Mouse (Mus musculus): Measurements from ENCODE around the gene Snx10.

The Snx10 gene

DNA sequence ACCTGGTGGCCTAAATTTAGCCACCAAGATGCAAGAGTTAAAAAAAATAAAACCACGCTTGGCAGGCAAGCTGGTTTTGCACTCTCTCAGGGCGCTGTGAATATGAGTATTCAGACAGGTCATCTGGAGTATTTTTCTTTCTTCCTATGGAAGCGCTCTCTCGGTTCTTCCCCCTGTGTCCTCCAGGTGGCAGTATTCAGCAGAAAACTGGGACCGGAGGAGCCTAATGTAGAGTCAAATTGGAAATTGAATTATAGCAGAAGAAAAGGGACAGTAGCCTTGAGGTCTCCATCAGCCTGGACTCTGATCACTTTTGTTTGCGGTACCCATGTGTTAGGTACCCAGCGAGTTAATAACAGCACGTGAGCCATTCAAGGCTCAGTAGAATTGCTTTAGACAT, 62.3 kb downstream of the Snx10 start:
- DNase-seq (ENCODE audit: low spot score in 2 of 2), result peak; percentile 27 to 60

DNA sequence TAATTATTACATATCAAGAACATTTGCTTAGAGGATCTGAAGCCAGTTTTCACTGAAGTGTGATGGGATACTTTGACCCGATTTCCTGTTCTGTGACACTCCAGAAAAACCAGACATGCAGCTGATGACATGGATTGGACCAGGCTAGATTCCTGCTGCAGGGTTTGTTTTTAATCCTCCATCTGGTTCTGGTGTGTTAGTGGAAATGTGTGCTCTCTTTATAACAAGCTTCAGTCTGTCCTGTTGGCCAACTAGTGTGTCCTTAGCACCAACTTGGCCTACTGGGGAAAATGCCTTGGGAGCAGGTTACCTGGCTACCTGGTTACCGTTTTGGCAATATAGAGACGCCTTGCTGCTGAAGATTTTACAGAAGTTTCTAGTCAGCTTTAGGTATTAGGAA, 63.6 kb downstream of the Snx10 start:
- no peak for DNase-seq (ENCODE audit: low spot score in 2 of 2)

DNA sequence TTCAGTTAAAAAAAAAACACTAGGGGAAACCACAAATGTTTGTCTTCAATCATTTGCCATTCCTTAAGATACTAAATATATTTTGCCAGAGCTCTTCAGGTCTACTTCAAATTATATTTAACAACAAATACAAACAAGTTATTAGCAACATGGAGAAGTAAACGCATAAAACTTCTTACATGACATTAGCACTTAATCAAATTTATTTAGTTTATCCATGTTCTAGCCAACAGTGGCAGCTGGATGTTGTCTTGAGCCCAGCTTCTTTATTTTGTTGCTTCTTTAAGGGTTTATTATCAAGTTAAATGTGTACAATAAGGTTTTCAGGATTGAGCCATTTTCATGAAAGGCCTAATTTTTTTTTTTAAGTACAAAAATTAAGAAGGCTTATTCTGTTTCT, 67.6 kb downstream of the Snx10 start:
- DNase-seq (ENCODE audit: low spot score in 2 of 2), result no peak

DNA sequence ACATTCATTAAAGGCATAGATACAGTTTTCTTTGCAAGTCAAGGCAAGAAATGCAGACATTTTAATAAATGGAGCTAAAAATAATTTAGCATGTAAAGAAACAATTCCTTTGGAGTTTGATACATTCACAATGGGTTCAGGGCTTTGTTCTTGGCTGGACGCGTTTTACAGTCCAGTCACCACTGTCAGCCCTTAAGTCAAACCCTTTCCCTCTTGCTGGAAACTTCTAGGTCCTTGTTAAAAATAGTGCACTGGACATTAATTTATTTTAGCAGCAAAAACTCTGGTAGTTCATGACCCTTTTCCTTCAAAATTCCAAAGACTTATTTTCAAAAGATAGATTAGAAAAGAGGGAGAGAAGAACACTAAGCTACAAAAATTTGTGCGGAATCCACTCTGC, 68.1 kb downstream of the Snx10 start:
- DNase-seq (ENCODE audit: low spot score in 2 of 2), result no peak

DNA sequence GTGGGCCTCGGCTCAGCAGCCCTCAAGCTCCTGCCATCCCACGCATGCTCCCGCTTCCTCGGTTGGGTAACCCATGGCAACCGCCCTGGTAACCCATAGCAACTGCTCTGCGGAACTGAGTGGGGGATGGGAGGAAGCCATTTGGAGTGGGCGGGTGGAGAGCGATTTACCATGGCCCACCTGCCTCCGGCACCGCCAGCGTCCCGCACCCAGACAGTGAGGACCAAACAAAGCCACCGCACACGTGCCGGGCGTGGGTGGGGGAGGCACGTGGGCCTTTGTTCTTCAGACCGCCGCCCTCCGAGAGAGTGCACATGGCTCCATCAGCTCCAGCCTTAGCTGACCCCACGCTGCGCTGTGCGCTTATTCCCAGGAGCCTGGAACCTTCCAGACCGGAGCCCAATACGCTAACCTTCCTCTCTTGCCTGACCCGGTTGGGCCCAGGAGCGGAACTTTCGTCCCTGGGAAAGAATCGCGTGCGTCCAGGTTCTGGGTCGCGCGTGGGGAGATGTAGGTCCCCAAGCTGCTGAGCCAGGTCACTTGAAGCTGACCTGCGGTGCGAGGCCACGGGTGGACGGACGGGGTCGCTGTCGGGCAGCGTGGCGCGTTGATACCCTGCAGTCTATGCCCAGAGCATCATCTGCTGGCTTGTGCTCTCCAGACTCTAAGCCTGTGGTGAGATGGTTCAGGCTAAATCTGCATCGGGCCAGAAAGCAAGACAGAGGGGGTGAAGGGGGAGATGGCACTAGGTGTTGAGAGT, 68.8 kb downstream of the Snx10 start:
- DNase-seq (ENCODE audit: low spot score in 2 of 2), result peak; percentile 42 to 75

DNA sequence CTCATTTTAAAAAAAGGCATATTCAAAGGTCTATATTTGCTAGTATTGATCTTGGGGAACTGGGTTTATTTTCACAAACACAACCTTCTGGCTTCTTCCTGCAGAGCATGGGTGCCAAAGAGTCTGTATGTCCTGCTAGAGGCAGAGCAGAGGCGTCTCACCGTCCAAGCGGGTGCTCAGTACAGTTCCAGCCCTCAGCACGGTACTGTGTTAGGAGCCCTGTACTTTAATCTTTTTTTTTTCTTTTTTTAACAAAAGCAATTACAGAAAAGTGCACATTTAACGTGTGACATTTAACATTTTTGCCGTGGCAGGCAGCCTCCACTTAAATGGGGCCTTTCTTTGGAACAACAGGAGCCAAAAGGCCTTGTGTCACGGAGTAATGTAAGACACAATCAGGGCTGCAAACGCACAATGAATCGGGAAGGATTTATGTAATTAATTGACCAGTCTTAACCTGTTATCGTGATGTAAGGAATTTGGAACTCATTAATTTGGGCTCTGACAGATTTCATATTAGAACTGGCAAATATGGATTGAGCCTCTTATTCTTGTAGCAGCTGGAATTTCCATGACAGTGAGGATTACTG, 69.8 kb downstream of the Snx10 start:
- no peak for DNase-seq (ENCODE audit: low spot score in 2 of 2)

DNA sequence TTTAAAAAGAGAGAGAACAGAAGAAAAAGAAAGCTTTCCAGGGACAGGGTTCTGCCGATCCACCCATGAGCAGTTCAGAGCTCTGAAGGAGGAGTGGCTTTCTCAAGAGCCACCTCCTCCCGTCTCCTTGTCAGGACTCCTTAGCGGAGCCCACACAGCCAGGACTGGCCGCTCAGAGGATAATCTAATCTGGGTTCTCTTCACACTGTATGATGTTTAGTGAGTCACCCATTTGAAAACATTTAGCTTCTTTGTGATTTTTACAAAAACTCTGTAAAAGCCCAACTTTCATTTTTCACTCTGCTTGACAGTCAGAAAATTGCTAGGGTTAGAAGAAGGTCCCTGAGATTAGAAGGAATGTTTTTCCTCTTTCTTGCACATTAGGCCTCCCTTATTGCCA, 70.8 kb downstream of the Snx10 start:
- DNase-seq (ENCODE audit: low spot score in 2 of 2), result no peak

DNA sequence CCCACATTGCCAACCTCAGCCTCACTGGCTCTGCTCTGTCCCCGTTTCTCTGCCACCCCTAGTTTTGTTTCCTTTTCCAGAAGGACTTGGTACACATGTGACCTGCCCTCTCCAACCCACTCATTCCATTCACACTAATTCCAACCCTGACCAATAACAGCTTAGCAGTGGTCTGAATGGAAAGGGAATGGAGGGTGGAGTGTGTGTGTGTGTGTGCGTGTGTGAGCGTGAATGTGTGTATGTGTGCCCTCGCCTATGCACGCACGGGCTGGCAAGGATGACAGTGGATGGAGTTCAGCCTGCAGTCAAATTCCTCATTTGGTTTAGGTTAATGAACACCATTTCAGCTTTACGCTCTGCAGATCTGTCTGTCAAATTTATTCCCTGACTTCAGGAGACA, 74.4 kb downstream of the Snx10 start:
- DNase-seq (ENCODE audit: low spot score in 2 of 2), result no peak

DNA sequence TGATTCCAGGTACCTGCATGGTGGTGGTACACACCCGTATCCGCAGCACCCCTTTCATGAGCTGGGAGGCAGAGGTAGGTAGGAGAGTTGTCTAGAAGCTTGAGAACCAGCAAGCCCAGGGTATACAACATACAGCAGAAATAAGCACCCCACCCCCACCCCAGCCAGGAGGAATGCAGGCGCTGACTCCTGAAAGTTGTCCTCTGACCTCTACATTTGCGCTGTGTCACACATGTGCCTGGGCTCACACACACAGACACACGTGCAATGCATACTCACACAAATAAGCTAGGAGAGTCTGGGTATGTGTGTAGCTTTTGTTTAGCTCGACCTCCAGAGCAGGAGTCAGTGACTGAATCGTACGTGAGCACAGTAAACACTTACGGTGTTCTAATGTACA, 76.7 kb downstream of the Snx10 start:
- DNase-seq (ENCODE audit: low spot score in 2 of 2), result no peak

DNA sequence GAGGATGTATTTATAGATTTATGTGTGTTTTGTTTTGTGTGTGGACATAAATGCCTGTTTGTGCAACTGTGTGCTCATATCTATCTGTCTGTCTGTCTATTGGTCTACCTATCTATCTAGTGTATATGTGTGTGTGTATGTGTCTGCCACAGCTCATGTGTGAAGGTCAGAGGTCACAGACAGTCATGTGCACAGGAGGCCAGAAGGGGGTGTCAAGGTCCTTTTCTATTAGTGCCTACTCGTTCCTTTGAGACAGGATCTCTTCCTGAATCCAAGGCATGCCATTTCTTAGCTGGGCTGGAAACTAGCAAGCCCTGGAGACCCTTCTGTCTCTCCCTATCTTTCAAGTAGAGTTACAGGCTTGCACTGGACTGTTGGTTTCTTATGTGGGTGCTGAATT, 78.6 kb downstream of the Snx10 start:
- no peak for DNase-seq (ENCODE audit: low spot score in 2 of 2)

DNA sequence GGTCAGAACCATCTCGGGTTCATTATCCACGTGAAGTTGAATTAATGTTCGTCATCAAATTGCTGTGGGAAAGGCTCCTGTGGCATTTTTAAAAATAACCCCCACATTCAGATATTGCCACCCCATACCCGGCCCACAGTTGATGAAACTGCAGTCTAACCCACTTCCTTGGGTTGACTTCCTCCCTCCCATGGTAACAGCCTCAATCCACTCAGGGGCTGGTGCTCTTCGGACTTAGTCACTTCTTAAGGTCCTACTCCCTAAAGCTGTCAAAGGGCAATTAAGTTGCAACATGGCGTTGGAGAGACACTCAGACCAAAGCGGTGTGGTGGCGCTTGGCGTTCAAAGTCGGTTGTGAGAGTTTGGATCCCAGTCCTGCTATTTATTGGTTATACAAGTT, 80.0 kb downstream of the Snx10 start:
- DNase-seq (ENCODE audit: low spot score in 2 of 2), result no peak

DNA sequence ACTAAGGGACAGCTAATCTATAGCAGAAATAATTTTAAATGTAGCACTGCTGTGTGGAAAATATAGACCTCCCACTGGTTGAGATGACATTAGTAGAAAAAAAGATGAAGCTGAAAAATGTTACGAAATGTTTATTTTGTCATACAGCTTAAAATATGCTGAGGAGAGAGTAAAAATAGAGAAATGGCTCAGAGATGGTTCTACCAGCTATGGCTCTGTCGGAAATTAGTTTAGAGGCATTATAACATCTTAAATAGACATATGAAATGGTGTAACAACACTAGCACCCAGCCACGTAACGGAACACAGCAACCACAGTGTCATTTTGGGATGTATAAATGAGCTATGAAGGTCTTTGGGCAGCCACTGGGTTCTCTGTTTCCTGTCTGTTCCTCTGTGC, 82.5 kb downstream of the Snx10 start:
- no peak for DNase-seq (ENCODE audit: low spot score in 2 of 2)

DNA sequence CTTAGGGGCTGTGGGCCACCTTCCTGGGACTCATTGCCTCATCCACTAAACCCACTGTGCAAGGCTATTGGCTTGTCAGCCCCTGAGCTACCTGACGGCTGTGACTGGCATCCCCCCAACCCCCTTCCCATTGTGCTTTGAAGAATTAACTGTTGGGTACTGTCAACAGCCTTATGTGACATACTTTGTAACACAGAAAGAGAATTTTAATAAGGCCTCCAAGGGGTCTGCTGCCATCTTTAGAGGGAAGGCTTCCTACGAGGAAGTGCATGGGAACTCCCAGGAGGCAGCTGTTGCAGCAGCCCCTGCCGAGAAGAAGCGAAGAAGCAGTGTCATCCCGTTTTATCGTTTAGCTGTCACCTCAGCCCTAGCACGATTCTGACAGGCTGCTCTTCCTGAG, 83.1 kb downstream of the Snx10 start:
- DNase-seq (ENCODE audit: low spot score in 2 of 2), result peak in 1 of 2 experiments; percentile 4

DNA sequence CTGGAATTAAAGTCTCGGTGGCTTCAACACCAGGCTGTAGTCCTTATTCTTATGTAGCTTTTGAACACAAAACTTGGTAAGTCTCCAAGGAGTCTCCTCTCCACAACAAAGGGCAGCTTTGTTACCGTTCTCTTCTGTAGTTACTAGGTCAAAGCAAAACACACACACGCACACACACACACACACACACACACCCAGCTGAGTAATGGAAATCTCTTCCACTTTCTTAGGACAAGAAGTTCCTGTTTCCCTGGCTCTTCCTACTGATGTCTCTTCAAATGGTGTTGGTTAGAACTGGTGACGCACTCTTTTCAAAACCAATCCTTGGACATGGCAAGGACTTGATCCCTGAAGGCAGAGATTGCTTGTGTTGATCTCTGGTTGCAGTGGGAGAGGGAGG, 87.9 kb downstream of the Snx10 start:
- DNase-seq (ENCODE audit: low spot score in 2 of 2), result peak in 1 of 2 experiments; percentile 7

DNA sequence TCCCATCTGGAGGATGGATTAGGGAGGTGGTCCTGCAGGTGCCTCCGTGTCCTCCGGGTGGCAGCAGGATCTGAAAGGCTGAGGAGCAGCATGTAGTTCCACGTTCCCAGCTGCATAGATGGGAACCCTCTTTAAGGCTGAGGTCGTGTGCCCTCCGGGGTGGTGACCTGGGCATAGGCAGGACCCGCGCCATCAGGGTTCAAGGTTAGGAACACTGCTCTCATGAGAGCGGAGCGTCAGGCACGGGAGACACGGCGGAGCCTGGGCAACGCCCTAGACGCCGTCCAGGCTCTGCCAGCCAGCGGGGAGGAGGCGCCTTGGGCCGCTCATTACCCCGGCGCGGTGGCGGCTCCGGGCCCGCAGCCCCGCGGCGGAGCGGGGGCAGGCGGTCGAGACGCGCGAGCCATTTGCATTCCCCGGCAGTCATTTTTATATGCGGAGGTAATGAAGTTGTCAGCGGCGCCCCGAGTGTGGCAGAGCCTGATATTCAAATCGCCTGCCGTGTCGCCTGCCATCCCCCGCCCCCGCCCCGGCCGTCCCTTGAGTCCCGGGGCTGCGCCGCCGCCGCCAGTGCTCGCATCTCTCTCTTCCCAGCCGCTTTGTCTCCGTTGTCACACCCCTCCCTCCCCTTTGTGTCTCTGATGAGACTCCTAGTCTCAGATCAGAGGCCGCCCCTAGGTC, 88.8 kb downstream of the Snx10 start:
- DNase-seq (ENCODE audit: low spot score in 2 of 2), result peak; percentile 23 to 27

DNA sequence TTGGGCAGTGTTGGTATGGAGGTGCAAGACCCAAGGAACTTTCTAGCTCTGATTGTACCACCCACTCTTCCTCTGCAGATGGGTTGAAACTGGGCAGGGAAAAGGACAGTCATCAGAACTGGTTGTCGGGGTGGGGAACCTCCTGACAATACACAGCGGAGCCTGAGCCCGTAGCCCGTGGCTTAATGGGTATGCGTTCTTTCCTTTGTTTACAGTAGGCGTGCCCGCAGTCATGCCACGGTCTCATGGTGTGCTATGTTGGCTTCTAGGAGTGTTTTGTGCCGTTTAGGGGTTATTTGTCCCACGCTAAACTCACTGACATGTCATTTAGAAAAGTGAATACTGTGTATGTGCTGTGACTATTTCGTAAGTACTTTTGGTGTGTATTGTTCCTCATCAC, 90.0 kb downstream of the Snx10 start:
- no peak for DNase-seq (ENCODE audit: low spot score in 2 of 2)

DNA sequence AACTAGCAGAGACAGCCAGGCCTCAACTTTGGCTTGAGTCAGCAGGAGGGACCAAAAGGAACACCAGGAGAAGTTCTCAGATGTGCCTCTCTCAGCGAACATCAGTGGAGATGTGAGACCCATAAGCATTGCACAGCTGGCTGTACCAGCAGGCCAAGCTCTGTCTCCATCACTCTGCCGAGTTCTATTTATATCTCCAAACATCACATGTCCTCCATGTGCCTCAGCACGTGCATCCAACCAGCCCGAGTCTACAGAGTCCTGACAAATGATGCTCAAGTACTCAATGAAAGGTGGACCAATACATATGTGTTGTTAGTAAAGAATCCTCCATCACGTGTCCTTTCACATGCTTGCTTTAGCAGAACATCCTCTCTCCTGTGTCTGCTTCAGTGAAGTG, 103.1 kb downstream of the Snx10 start:
- DNase-seq (ENCODE audit: low spot score in 2 of 2), result no peak

DNA sequence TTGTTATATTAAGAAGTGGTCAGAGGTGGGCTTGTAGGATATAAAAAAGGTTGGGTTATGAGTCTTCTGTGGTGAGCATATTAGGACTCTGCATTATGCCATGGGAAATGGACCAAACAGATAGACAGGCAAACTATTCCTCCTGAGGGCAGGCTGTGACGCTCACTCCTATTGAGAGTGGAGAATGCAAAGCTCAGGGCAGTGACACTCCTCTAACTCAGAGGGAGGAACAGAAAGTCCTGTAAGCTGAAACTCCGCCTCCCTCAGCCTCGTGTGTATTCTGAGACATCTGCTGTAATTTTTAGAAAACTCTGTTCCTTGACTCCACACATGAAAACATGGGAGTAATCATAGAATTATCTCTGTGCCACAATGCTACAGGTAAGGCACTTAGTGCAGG, 106.0 kb downstream of the Snx10 start:
- DNase-seq (ENCODE audit: low spot score in 2 of 2), result no peak

DNA sequence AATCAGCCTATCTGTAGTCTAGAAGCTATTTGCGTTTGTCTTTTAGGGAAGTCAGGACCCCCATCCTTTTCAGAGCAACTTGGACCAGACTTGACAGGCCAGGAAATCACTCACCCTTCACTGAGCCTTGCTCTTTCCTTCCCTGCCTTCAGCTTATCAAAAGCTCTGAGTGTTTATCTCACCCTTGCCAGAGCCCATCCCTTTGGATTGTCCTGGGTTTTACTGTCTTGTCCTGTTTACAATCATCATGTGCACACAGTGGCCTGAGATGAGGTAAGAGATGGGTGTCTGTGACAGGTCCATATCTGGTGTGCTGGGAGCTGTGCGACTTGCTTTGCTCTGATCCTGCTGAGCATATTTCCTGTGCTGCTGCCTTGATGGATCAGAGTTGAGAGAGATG, 106.5 kb downstream of the Snx10 start:
- no peak for DNase-seq (ENCODE audit: low spot score in 2 of 2)

DNA sequence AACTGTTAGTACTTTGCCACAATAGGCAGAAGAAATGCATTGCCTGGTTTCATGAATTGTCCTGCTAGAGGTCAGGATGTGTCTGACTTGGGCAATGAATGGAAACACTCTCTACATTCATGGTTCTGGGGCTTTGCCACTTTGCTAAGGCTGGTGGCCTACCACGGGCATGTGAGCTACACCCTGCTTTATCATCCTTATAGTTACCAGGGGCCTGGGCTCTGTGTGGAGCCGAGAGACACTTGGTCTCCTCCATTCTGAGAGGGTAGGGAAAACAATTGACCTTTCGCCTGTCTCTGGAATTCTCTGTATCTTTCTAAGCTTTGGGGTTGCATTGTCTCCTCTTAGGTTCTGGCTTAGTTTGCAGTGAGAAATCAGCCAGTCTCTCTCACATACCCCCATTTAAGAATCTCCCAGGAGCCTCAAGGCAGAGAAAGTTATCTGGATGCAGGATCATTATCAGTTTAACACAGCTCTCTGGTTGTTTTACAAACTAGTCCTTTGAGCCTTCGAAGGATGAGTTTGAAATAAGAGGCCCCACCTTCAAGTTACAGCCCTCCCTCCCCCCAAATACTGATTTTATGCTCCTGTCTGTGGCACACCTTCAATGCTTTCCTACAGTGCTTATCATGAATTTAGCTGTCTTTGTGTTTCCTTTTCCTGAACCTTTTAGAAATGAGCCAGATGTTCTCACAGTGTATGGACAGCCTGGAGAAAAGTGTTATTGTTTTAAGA, 109.4 kb downstream of the Snx10 start:
- DNase-seq (ENCODE audit: low spot score in 2 of 2), result no peak

DNA sequence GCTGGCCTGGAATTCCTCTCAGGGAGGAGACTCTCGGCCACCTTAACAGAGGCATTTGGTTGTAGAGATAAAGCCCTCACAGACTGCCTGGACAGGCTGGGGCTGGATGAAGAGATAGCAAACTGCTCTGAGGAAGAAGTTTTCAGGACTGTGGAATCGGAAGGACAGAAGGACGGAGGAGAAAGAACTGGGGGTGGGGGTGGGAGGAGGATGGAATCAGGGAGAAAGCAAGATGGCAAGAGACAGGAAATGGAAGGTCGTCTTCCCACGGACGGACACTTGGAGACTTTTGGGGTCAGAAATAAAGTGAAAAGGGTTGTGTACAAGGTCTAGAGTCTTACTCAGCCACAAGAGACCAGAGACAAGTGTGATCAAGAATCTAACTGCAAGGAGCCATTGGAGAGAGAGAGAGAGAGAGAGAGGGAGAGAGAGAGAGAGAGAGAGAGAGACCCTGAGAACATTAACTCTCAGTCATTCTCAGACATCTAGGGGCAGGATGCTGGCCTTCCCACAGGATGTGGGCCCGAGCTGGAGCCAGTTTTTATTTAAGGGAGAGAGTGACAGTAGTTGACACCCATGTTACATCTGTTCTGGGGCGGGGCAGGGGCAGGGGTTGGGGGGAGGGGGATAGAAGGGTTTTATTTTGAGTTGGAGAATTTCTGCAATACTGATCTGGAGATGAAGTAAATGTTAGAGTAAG, 110.1 kb downstream of the Snx10 start:
- no peak for DNase-seq (ENCODE audit: low spot score in 2 of 2)

DNA sequence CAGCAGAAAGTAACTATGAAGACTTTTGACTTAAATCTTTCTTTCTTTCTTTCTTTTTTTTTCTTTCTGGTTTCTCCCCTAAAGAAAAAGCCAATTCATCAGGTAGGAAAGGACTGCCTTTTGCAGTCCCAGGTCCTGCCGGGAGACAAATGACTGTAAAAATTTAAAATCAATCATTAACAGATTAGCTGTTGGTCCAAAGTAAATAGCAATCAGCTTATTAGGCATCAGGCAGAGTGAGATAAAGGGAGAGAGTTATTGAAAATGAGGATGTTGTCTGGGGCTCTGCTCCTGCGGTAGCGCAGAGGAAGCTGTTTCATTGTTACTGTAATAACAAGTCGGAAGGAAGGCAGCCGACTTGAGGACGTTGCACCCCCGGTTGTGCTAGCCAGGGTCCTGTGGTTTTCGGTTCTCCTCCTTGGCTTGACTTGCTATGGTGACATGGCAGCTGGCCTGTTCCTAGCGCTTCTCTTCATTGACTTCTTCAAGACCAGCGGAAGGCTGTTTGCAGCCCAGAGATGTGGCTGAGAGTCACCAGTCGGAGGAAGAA, 112.4 kb downstream of the Snx10 start:
- DNase-seq (ENCODE audit: low spot score in 2 of 2), result peak in 1 of 2 experiments; percentile 41

Measured in spleen, postnatal 10 days (tissue).